Mouse (Mus musculus) bone marrow, adult 2 months (tissue): ENCODE measurements at regions not wholly inside any gene's neighbourhood (a gene's known extent, or its start where the extent isn't known, plus 50 kb on each side); places are given as distances from the start of the nearest gene placed in this dataset.

Experiments
- H3K27ac ChIP-seq: fragments of 200-500 bp; 2 replicates; pipeline ENCODE4 v1.5.1; 2012; ENCODE audit warnings: low read depth, mild to moderate bottlenecking, control low read depth, inconsistent platforms, low read length; ENCODE audit not compliant: control insufficient read depth, poor library complexity, insufficient read depth
- H3K4me1 ChIP-seq: fragments of 200-500 bp; 2 replicates; pipeline ENCODE4 v1.6.1; 2011; ENCODE audit warnings: low read length; ENCODE audit not compliant: control insufficient read depth, insufficient read depth
- H3K4me3 ChIP-seq: fragments of 200-500 bp; replicated peaks from 2 replicates; pipeline ENCODE3; 2011; ENCODE audit warnings: mild to moderate bottlenecking, low read depth, low read length, control low read depth; ENCODE audit not compliant: control insufficient read depth
- CTCF ChIP-seq: fragments of 200-500 bp; IDR thresholded peaks from 2 replicates; pipeline ENCODE4 v1.5.1; 2011; ENCODE audit warnings: low read length, control low read depth; ENCODE audit not compliant: control insufficient read depth, insufficient read depth
- POLR2A ChIP-seq: fragments of 200-500 bp; IDR thresholded peaks from 2 replicates; pipeline ENCODE4 v1.6.1; 2011; ENCODE audit warnings: low read depth, mild to moderate bottlenecking, control low read depth, low read length, borderline replicate concordance; ENCODE audit not compliant: control insufficient read depth
- WGBS: fragments of 180-500 bp; shearing (Covaris S2); methylation state at CpG from one replicate; pipeline ENCODE4 v1.1.7; 2018; 5-methylcytosine and 5-hydroxymethylcytosine counted together

GRCm38 (mm10) chr3:58335277-58335676, 79.2 kb upstream of the Tsc22d2 start:
- TF ChIP-seq CTCF, result no peak
- no peak for TF ChIP-seq POLR2A
- H3K4me1 ChIP-seq, result no peaks in the 10 kb centered on the region
- no peak overlapping the region for H3K27ac ChIP-seq
- H3K4me3 ChIP-seq, result no peak overlapping the region
- WGBS, result 80% methylated on average over 6 of the region's 6 CpGs

DNA sequence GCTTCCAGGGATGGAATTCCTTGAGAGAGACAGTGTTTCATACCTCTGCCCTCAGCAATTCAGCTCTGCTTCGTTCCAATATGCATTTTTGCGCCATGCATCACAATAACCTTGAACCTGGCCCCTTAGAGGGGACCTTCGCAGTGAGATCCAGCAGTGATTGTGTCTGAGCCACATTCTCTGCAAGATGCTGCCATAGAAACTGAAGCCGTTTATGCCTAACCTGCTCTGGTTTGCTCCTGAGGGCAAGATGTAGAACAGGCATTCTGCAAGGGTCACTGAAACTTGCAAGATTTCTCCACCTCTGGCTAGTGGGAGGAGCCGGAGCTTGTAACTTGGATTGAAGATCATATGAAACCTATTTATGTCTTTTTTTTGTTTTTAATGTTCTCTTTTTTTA, 78.4 kb upstream of the Tsc22d2 start:
- WGBS, result 79% methylated on average over 5 of the region's 5 CpGs

DNA sequence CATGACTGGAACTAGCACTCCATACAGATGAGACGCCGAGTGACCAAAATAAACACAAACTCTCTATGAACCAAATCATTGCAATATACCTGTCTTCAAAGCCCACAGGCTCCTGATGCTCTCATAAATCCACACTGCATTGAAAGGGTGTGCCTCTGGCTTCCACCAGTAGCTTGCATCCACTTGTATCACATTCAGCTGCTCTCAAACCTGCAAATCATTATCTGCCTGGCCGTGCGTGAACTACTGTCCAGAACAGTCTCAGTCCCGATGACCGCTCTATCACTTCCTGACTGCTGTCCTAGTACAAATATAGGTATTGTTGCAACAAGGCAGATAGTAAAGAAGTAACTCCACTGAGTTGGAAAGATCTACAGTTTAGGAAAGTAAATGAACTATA, 77.9 kb upstream of the Tsc22d2 start:
- no peak for TF ChIP-seq CTCF
- WGBS, result 86% methylated on average over 6 of the region's 6 CpGs
- Histone ChIP-seq H3K4me3 (no peak overlapping the region), H3K27ac (no peak overlapping the region), H3K4me1 (no peaks in the 10 kb centered on the region)

More for the DNA sequence above, 78.4 kb upstream of the Tsc22d2 start:
- no peak for TF ChIP-seq CTCF
- no peak for TF ChIP-seq POLR2A
- Histone ChIP-seq H3K4me3 (no peak overlapping the region), H3K27ac (no peak overlapping the region), H3K4me1 (no peaks in the 10 kb centered on the region)

DNA sequence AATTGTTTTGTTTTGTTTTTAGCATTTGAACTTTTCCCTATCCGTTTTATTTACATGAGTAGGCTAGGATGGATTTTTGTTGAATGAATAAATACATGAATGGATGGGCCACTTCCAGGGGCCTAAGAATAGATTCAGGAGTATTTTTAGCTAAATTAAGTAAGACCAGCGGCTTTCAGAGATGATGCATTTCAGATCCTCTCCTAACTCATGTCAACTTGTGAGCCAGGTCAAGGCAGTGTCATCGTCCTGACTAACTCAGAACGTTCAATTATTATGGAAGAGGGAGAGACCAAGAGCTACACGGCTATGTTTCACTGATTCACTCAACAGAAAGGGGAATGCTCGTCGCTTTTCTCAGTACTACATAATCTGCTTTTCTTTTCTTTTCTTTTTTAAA, 75.5 kb upstream of the Tsc22d2 start:
- H3K4me1 ChIP-seq, result no peaks in the 10 kb centered on the region
- WGBS, result 78% methylated on average over 7 of the region's 7 CpGs
- TF ChIP-seq POLR2A, result no peak
- no peak for TF ChIP-seq CTCF
- no peak overlapping the region for H3K4me3 ChIP-seq
- no peak overlapping the region for H3K27ac ChIP-seq

DNA sequence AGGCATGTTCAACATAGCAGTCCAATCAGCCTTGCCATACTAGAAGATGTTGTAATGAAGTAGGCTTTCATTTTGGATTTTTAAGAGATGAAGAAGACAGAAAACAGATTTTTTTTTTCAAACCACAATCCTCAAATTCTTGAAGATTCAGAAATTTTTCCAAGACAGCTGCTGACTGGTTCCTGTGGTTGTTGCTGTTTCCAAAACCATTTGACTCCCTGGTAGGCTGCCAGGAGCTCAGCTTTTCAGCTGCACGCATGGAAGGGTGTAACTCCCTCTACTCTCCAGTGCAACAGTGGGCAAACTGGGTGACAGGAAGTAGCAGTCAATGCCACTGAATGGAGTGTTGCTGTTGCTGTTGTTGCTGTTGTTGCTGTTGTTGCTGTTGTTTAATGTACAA, 72.4 kb upstream of the Tsc22d2 start:
- Histone ChIP-seq H3K4me3 (no peak overlapping the region), H3K27ac (no peak overlapping the region), H3K4me1 (no peaks in the 10 kb centered on the region)
- no peak for TF ChIP-seq POLR2A
- TF ChIP-seq CTCF, result no peak
- 69% methylated on average over 1 of the region's 1 CpGs for WGBS

GRCm38 (mm10) chr3:58362563-58362962, 52.0 kb upstream of the Tsc22d2 start:
- Histone ChIP-seq H3K4me1 (no peaks in the 10 kb centered on the region), H3K27ac (no peak overlapping the region), H3K4me3 (no peak overlapping the region)
- no peak for TF ChIP-seq POLR2A
- no peak for TF ChIP-seq CTCF
- WGBS, result 56% methylated on average over 4 of the region's 4 CpGs

GRCm38 (mm10) chr3:58364526-58364925, 50.0 kb upstream of the Tsc22d2 start:
- no peak overlapping the region for H3K27ac ChIP-seq
- no peaks in the 10 kb centered on the region for H3K4me1 ChIP-seq
- H3K4me3 ChIP-seq, result no peak overlapping the region
- no peak for TF ChIP-seq POLR2A
- no peak for TF ChIP-seq CTCF
- 70% methylated on average over 3 of the region's 3 CpGs for WGBS
